Mouse (Mus musculus) midbrain, postnatal 0 days (tissue): Measurements from ENCODE around the gene Cdk14. TPM values are rescaled to one million over a fixed set of nuclear protein-coding genes. Genes with fewer than 3 reads are reported as not detected.
A peak's percentile ranks its signal among the peaks of the same experiment; 100 is the strongest.

Experiments used
- ATAC-seq: fragments of 200-750 bp; cut with Nextera tagmentation; 2 replicates; pipeline ENCODE4 v1.8.0; 2017; ENCODE audit warnings: moderate number of reproducible peaks, mild to moderate bottlenecking, moderate TSS enrichment, moderate library complexity; ENCODE audit not compliant: low FRiP score
- DNase-seq: peaks from one replicate; pipeline ENCODE4 v3.0.0-alpha.2; 2015; ENCODE audit warnings: low spot score
- H3K27ac ChIP-seq: fragments of 300-500 bp; sonication (generic); 2 replicates; pipeline ENCODE4 v1.5.1; 2014; ENCODE audit warnings: low read depth, mild to moderate bottlenecking, low read length, mixed read lengths
- H3K27me3 ChIP-seq: fragments of 300-500 bp; sonication (generic); 2 replicates; pipeline ENCODE4 v1.6.1; 2014; ENCODE audit warnings: low read length, control low read depth, mixed read lengths; ENCODE audit not compliant: insufficient read depth
- H3K36me3 ChIP-seq: fragments of 300-500 bp; sonication (generic); 2 replicates; pipeline ENCODE4 v1.6.1; 2014; ENCODE audit warnings: low read length, control low read depth, mixed read lengths; ENCODE audit not compliant: insufficient read depth
- H3K4me1 ChIP-seq: fragments of 300-500 bp; sonication (generic); 2 replicates; pipeline ENCODE4 v1.6.1; 2014; ENCODE audit warnings: mild to moderate bottlenecking, control low read depth, antibody characterized with exemption, low read length, mixed read lengths; ENCODE audit not compliant: insufficient read depth
- H3K4me2 ChIP-seq: fragments of 300-500 bp; sonication (generic); 2 replicates; pipeline ENCODE4 v1.6.1; 2014; ENCODE audit warnings: low read depth, mild to moderate bottlenecking, low read length, mixed read lengths; ENCODE audit not compliant: poor library complexity, severe bottlenecking
- H3K4me3 ChIP-seq: fragments of 300-500 bp; sonication (generic); 2 replicates; pipeline ENCODE4 v1.5.1; 2014; ENCODE audit warnings: low read depth, mild to moderate bottlenecking, low read length, moderate library complexity
- H3K9ac ChIP-seq: fragments of 300-500 bp; sonication (generic); replicated peaks from 2 replicates; pipeline ENCODE4 v1.6.1; 2014; ENCODE audit warnings: mild to moderate bottlenecking, low read length, moderate library complexity, mixed read lengths; ENCODE audit not compliant: poor library complexity, severe bottlenecking
- H3K9me3 ChIP-seq: fragments of 300-500 bp; sonication (generic); 2 replicates; pipeline ENCODE4 v1.6.1; 2016; ENCODE audit warnings: low read length, control low read depth
- CTCF ChIP-seq: IDR thresholded peaks from 2 replicates; pipeline ENCODE4 v1.5.1; 2016; ENCODE audit warnings: antibody characterized with exemption, mild to moderate bottlenecking
- WGBS: fragments of 180-500 bp; shearing (Covaris S2); extraction: QIAGEN DNeasy Blood & Tissue Kit; methylation state at CpG from one replicate; pipeline ENCODE4 v1.1.7; 2014; 5-methylcytosine and 5-hydroxymethylcytosine counted together
- polyA plus RNA-seq: library from polyadenylated mRNA; unstranded; fragments of >200 nt; fragmentation: Nextera tagmentation; extraction: Ambion mirVana; gene quantifications from 2 replicates; pipeline ENCODE4 v1.2.1, GENCODE M21; 2015
- total RNA-seq: library from RNA; depleted of rRNA; stranded (reverse); fragments of >200 nt; gene quantifications from 2 replicates; pipeline ENCODE4 v1.2.3, GENCODE M21; 2014

Gene Cdk14
- total and polyA plus RNA-seq, 2 experiments from 2014 or later, result 45.6 to 84.4 TPM

DNA sequence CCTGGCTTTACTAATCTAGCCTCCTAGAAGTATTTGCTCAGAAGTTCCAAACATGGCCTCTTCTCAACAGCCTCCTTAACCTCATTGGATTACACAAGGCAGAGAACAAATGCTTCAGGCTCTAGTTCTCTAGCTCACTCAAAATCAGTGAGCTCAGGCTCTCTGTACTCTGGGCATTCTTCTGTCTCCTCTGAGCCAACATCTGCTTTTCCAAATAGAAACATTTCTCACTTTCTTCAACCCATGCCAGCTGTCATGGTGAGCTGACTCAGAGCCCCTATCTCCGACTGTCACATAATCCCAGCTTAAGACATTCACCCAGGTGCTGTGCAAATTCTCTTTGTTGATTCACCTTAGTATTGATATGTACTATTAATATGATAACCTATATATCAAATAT, 414.5 kb downstream of the Cdk14 start:
- Histone ChIP-seq H3K9ac (no peak overlapping the region), H3K27ac (no peak overlapping the region), H3K4me3 (no peak overlapping the region), H3K27me3 (no peaks in the 10 kb centered on the region), H3K4me2 (no peak overlapping the region), H3K36me3 (0 out of 2 replicates have a peak, but pooled peaks cover 4% of the 10 kb centered on the region), H3K4me1 (peaks cover 5% of the 10 kb centered on the region; the same call in 1 of the 2 replicates), H3K9me3 (no peaks in the 10 kb centered on the region)
- no peak for DNase-seq
- TF ChIP-seq CTCF, result no peak
- ATAC-seq, result no peak
- WGBS, result 71% methylated on average over 1 of the region's 1 CpGs

DNA sequence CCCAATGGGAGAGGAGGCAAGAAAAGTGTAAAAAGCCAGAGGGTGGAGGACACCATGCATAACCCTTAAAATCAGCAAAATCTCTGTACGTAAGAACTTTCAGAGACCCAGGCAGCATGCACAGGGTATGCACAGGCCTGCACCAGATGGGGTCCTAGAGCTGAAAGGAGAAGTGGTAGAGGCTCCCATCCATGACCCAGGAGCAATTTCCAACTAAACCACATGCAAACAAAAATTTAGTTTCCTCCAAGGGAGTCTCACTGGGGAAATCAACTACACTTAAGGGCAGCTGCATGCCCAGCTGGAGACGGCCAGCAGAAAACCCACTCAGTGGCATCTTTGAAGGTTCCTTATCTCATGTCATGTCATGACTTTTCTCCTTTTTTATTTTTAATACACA, 415.4 kb downstream of the Cdk14 start:
- Histone ChIP-seq H3K9me3 (no peaks in the 10 kb centered on the region), H3K9ac (no peak overlapping the region), H3K4me2 (no peak overlapping the region), H3K27me3 (no peaks in the 10 kb centered on the region), H3K27ac (no peak overlapping the region), H3K4me3 (no peak overlapping the region), H3K36me3 (0 out of 2 replicates have a peak, but pooled peaks cover 4% of the 10 kb centered on the region), H3K4me1 (peaks cover 5% of the 10 kb centered on the region; the same call in 1 of the 2 replicates)
- WGBS, result 98% methylated on average over 2 of the region's 2 CpGs
- no peak for TF ChIP-seq CTCF
- ATAC-seq, result no peak
- no peak for DNase-seq

DNA sequence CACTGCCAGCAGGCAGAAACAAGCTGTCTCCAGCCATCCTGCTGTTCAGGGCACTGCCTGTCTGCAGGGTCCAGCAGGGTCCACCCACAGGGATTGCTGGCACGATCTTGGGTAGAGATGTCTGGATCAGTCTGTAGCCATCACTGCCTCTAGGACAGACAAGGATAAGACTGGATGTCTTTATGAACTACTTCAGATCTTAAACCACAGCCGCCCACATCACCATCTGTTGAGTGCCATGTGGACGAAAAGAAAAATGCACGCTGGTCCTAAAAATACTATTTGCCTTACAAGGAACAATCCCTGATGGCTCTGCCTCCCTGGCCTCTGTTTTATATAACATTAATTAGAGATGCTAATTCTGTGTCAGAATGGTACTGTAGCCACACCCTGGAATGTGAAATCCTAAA, 426.9 kb downstream of the Cdk14 start:
- DNase-seq (no peak), ATAC-seq (peak; percentile 52; the same call in 1 of the 2 replicates)
- Histone ChIP-seq H3K36me3 (no peaks in the 10 kb centered on the region), H3K4me1 (no peaks in the 10 kb centered on the region), H3K4me2 (no peak overlapping the region), H3K27me3 (no peaks in the 10 kb centered on the region), H3K9ac (no peak overlapping the region), H3K9me3 (no peaks in the 10 kb centered on the region), H3K4me3 (no peak overlapping the region), H3K27ac (no peak overlapping the region)
- WGBS, result 78% methylated on average over 4 of the region's 4 CpGs
- no peak for TF ChIP-seq CTCF

DNA sequence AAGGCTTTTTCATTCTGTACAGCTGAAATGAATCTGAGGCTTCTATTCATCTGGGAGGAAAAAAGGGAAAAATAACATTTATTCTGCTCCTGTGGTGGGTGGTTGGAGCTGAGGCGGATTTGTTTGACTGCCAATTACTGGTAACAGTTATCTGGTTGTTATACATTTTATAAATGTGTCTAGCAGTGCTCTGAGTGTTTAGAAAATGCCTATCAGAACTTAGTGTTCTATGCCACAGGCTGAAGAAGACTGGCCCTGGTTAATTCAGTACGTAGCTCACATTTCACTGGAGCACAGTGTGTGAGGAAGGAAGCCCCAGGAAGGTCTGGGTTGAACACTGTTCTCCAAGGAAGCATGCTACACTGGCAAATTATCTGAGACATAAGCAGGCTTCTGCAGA, 429.1 kb downstream of the Cdk14 start:
- DNase-seq (no peak), ATAC-seq (no peak)
- Histone ChIP-seq H3K4me3 (no peak overlapping the region), H3K36me3 (no peaks in the 10 kb centered on the region), H3K27ac (peak overlapping the region; percentile 51; the same call in 1 of the 2 replicates), H3K27me3 (no peaks in the 10 kb centered on the region), H3K4me1 (no peaks in the 10 kb centered on the region), H3K9me3 (no peaks in the 10 kb centered on the region), H3K9ac (no peak overlapping the region), H3K4me2 (no peak overlapping the region)
- no peak for TF ChIP-seq CTCF
- 48% methylated on average over 2 of the region's 2 CpGs for WGBS

DNA sequence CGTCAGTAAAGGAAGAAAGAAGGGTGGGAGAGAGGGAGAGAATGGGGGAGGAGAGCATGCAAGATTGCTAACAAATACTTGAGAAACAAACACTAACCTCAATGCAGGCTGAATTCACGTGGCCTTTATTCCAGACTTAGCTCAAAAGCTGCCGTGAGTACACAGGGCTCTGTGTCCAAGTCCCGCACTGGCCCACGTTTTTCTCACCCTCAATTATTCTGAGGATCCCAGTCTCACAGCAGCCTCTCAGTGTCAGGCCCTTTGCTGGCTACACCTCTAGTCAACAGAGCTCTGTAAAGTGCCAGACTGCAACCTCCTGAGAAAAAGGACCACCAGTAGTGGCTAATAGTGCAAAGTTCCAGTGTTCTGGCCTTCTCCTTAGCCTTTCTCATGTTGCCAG, 429.9 kb downstream of the Cdk14 start:
- H3K4me1 ChIP-seq, result no peaks in the 10 kb centered on the region
- no peak overlapping the region for H3K9ac ChIP-seq
- no peak overlapping the region for H3K27ac ChIP-seq
- DNase-seq (no peak), ATAC-seq (no peak)
- H3K27me3 ChIP-seq, result no peaks in the 10 kb centered on the region
- no peak overlapping the region for H3K4me3 ChIP-seq
- H3K36me3 ChIP-seq, result no peaks in the 10 kb centered on the region
- TF ChIP-seq CTCF, result no peak
- no peak overlapping the region for H3K4me2 ChIP-seq
- no peaks in the 10 kb centered on the region for H3K9me3 ChIP-seq
- 36% methylated on average over 5 of the region's 5 CpGs for whole genome bisulfite sequencing

DNA sequence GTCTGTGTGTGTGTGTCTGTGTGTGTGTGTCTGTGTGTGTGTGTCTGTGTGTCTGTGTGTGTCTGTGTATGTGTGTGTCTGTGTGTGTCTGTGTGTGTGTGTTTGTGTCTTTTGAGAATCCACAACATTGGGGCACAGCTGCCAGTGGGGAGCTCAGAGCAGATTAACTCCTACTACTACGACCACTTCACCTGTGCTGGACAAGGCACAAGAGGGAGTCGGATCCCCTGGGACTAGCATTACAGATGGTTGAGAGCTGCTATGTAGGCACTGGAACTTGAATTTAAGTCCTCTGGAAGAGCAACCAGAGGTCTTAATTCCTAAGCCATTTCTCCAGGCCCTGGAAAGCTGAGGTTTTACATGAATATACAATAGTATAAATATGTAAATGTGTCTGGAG, 433.9 kb downstream of the Cdk14 start:
- Histone ChIP-seq H3K4me3 (no peak overlapping the region), H3K36me3 (no peaks in the 10 kb centered on the region), H3K4me2 (no peak overlapping the region), H3K9ac (no peak overlapping the region), H3K4me1 (no peaks in the 10 kb centered on the region), H3K9me3 (no peaks in the 10 kb centered on the region), H3K27ac (no peak overlapping the region), H3K27me3 (no peaks in the 10 kb centered on the region)
- DNase-seq (no peak), ATAC-seq (no peak)
- 72% methylated on average over 2 of the region's 2 CpGs for WGBS
- TF ChIP-seq CTCF, result no peak
